Mouse (Mus musculus) intestine, embryonic 16.5 days (tissue): ENCODE results near the gene Prl7b1. TPM values are rescaled to one million over a fixed set of nuclear protein-coding genes. Genes with fewer than 3 reads are reported as not detected.

Experiments
- ATAC-seq: fragments of 200-750 bp; cut with Nextera tagmentation; 2 replicates; pipeline ENCODE4 v1.8.0; 2017; ENCODE audit warnings: moderate TSS enrichment, moderate library complexity
- H3K27ac ChIP-seq: fragments of 300-500 bp; sonication (generic); 2 replicates; pipeline ENCODE4 v1.5.1; 2014; ENCODE audit warnings: mild to moderate bottlenecking, low read length
- H3K27me3 ChIP-seq: fragments of 300-500 bp; sonication (generic); replicated peaks from 2 replicates; pipeline ENCODE4 v1.6.1; 2014; ENCODE audit warnings: low read length, control low read depth, mixed read lengths; ENCODE audit not compliant: control insufficient read depth, insufficient read depth
- H3K36me3 ChIP-seq: fragments of 300-500 bp; sonication (generic); 2 replicates; pipeline ENCODE4 v1.6.1; 2014; ENCODE audit warnings: low read length, control low read depth; ENCODE audit not compliant: control insufficient read depth, insufficient read depth
- H3K4me1 ChIP-seq: fragments of 300-500 bp; sonication (generic); 2 replicates; pipeline ENCODE4 v1.6.1; 2014; ENCODE audit warnings: low read length, control low read depth, mixed read lengths; ENCODE audit not compliant: control insufficient read depth, insufficient read depth
- H3K4me2 ChIP-seq: fragments of 300-500 bp; sonication (generic); 2 replicates; pipeline ENCODE4 v1.6.1; 2014; ENCODE audit warnings: low read depth, low read length, control low read depth
- H3K4me3 ChIP-seq: fragments of 300-500 bp; sonication (generic); 2 replicates; pipeline ENCODE4 v1.5.1; 2014; ENCODE audit warnings: mild to moderate bottlenecking, low read length
- H3K9ac ChIP-seq: fragments of 300-500 bp; sonication (generic); 2 replicates; pipeline ENCODE4 v1.6.1; 2014; ENCODE audit warnings: low read depth, low read length
- H3K9me3 ChIP-seq: fragments of 300-500 bp; sonication (generic); 2 replicates; pipeline ENCODE4 v1.6.1; 2016; ENCODE audit warnings: low read length, control low read depth; ENCODE audit not compliant: control insufficient read depth
- WGBS: fragments of 180-500 bp; shearing (Covaris S2); extraction: QIAGEN DNeasy Blood & Tissue Kit; methylation state at CpG from one replicate; pipeline ENCODE4 v1.1.7; 2014; 5-methylcytosine and 5-hydroxymethylcytosine counted together
- polyA plus RNA-seq: library from polyadenylated mRNA; unstranded; fragments of >200 nt; fragmentation: Nextera tagmentation; extraction: Ambion mirVana; gene quantifications from 2 replicates; pipeline ENCODE4 v1.2.1, GENCODE M21; 2015

Prl7b1 gene
- polyA plus RNA-seq = not detected in 2 replicates

DNA sequence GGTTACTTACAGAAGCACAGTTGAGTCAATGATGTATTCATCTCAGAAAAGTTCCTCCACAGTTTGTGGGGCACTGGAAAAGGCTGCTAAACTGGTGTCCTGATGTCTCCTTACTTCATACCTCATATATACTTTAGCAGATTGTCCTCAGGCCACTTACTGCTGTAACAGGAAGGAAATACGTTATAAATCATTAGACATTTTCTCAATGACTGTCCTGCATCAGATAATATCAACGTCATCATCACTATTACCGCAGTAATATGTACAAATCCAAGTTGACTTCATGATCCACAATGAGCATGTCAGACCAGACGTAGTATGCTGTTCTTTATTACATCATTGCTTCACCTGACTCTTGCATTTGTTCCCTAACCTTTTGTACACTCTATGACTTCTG lies at the start of gene Prl7b1:
Gene Prl7b1, minus strand, starts transcription at position 101 of the 400 bp plus-strand sequence.
- 79% methylated on average over 4 of the region's 4 CpGs for WGBS
- H3K27me3 ChIP-seq = no peaks in the 10 kb centered on the region
- H3K4me2 ChIP-seq = no peak within 1 kb of the TSS
- H3K4me3 ChIP-seq = no peak within 1 kb of the TSS
- no peaks in the 10 kb centered on the region for H3K36me3 ChIP-seq
- no peak within 1 kb of the TSS for H3K9ac ChIP-seq
- no peaks in the 10 kb centered on the region for H3K4me1 ChIP-seq
- no peak within 1 kb of the TSS for H3K27ac ChIP-seq
- ATAC-seq = no peak
- no peaks in the 10 kb centered on the region for H3K9me3 ChIP-seq

DNA sequence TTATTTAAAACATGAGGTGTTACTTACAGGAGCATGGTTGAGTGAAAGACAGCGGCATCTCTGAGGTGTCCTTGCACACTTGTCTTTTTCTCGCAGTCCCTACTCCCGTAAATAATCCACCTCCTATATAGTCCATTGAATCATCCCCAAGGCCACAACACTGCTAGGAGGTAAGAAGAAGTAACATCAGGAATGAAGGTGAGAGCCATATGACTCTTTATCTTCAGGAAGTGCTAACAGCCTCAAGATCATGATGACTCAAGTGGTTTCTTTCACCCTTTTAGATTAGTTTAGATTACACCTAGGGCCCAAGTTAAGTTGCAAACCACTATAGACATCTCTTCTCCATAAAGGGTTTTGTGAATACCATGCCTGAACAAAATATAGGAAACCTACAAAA lies 32.0 kb upstream of the Prl7b1 start, which contains the start of gene Prl7a1:
Gene Prl7a1, minus strand, starts transcription at position 101 of the 400 bp plus-strand sequence.
- H3K9ac ChIP-seq = no peak within 1 kb of the TSS
- ATAC-seq = no peak
- no peaks in the 10 kb centered on the region for H3K9me3 ChIP-seq
- no peaks in the 10 kb centered on the region for H3K27me3 ChIP-seq
- H3K36me3 ChIP-seq = no peaks in the 10 kb centered on the region
- H3K4me1 ChIP-seq = no peaks in the 10 kb centered on the region
- WGBS = 91% methylated on average over 3 of the region's 3 CpGs
- no peak within 1 kb of the TSS for H3K4me3 ChIP-seq
- no peak within 1 kb of the TSS for H3K27ac ChIP-seq
- no peak within 1 kb of the TSS for H3K4me2 ChIP-seq

- Histone ChIP-seq H3K27ac (no peak within 1 kb of the TSS), H3K9ac (no peak within 1 kb of the TSS), H3K9me3 (no peaks in the 10 kb centered on the region), H3K4me3 (no peak within 1 kb of the TSS), H3K4me2 (no peak within 1 kb of the TSS), H3K27me3 (no peaks in the 10 kb centered on the region), H3K36me3 (no peaks in the 10 kb centered on the region), H3K4me1 (no peaks in the 10 kb centered on the region)
- WGBS = 86% methylated on average over 2 of the region's 2 CpGs
- no peak for ATAC-seq
Measured at GRCm38 (mm10) chr13:27582071-27582470, 28.3 kb downstream of the Prl7b1 start, which contains the start of gene Prl8a1. Prl8a1 (minus strand) TSS chr13:27582171.

DNA sequence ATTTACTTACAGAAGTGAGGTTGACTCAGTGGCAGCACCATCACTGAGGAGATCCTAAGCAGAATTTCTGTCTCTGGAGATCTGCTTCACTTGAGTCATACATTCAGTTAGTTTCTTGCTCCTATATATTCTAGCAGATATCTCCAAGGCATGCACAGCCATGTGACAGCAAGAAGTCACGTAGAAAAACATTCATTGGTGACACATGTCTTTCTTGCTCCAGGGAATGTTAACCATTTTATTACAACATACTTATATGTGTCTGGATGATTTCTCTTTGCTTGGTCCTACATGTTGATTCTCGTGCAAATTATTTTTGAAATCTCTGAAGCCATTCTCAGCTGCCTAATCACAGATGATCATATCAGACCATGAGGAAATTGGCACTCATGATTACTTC lies 45.9 kb downstream of the Prl7b1 start, which contains the start of gene Prl8a9:
Gene Prl8a9, minus strand, starts transcription at position 101 of the 400 bp plus-strand sequence.
- Histone ChIP-seq H3K4me2 (no peak within 1 kb of the TSS), H3K27ac (no peak within 1 kb of the TSS), H3K4me1 (no peaks in the 10 kb centered on the region), H3K27me3 (no peaks in the 10 kb centered on the region), H3K9ac (no peak within 1 kb of the TSS), H3K4me3 (no peak within 1 kb of the TSS), H3K9me3 (no peaks in the 10 kb centered on the region), H3K36me3 (no peaks in the 10 kb centered on the region)
- ATAC-seq = no peak
- WGBS = 83% methylated on average over 2 of the region's 2 CpGs

DNA sequence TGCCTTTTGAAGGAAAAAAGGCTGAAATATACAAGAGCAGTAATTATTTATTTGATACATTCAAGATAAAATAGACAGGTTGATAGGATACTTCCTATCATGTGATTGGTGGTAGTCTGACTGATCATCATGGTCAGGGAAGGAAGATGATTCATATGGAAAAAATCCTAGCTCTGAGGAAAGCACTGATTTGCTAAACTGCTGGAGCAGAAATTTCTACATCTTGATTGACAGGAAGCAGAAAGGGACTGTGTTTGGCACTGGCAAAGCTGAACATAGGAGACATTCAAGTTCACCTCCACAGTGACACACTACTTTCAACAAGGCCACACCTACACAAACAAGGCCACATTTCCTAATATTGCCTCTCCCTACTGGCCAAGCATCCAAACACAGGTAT lies 57.0 kb downstream of the Prl7b1 start:
- no peak for ATAC-seq
- no peaks in the 10 kb centered on the region for H3K36me3 ChIP-seq

More for the DNA sequence above, 57.0 kb downstream of the Prl7b1 start:
- Histone ChIP-seq H3K4me2 (no peak overlapping the region), H3K9ac (no peak overlapping the region), H3K27ac (no peak overlapping the region), H3K27me3 (no peaks in the 10 kb centered on the region), H3K4me1 (no peaks in the 10 kb centered on the region), H3K9me3 (no peaks in the 10 kb centered on the region), H3K4me3 (no peak overlapping the region)

Other genes starting within 250 kb of the Prl7b1 start
- gene Prl2b1, start 219.7 kb downstream of the Prl7b1 start, polyA plus RNA-seq = not detected in 2 replicates
- not detected in 2 replicates for gene Prl8a6, start 171.9 kb downstream of the Prl7b1 start, polyA plus RNA-seq
- not detected in 2 replicates for gene Prl8a8, start 97.4 kb downstream of the Prl7b1 start, polyA plus RNA-seq
- not detected in 2 replicates for gene Prl8a9, start 46.0 kb downstream of the Prl7b1 start, polyA plus RNA-seq
- not detected in 2 replicates for gene Prl8a1, start 28.4 kb downstream of the Prl7b1 start, polyA plus RNA-seq
- gene Prl7a1, start 31.9 kb upstream of the Prl7b1 start, polyA plus RNA-seq = not detected in 2 replicates
- gene Prl7a2, start 57.5 kb upstream of the Prl7b1 start, polyA plus RNA-seq = not detected in 2 replicates
- gene Prl7d1, start 106.2 kb upstream of the Prl7b1 start, polyA plus RNA-seq = not detected in 2 replicates
- not detected in 2 replicates for gene Prl7c1, start 170.2 kb upstream of the Prl7b1 start, polyA plus RNA-seq
- gene Prl2a1, start 191.1 kb upstream of the Prl7b1 start, polyA plus RNA-seq = not detected in 2 replicates
- not detected in 2 replicates for gene Prl2c1, start 238.8 kb upstream of the Prl7b1 start, polyA plus RNA-seq